Mouse (Mus musculus) macrophage (primary cell): ENCODE data around the gene Gdi2. TPM values are rescaled to one million over a fixed set of nuclear protein-coding genes. Genes with fewer than 3 reads are reported as not detected.

Experiments used
- H3K27ac ChIP-seq: fragments of 350-480 bp; formaldehyde crosslinking; 2 replicates; pipeline ENCODE4 v1.9.0; 2021
- H3K36me3 ChIP-seq: fragments of 350-480 bp; formaldehyde crosslinking; 2 replicates; pipeline ENCODE4 v1.9.0; 2021; ENCODE audit errors: inconsistent target
- H3K4me3 ChIP-seq: fragments of 350-480 bp; formaldehyde crosslinking; 2 replicates; pipeline ENCODE4 v1.9.0; 2021; ENCODE audit errors: inconsistent target
- H3K79me2 ChIP-seq: fragments of 350-480 bp; formaldehyde crosslinking; 2 replicates; pipeline ENCODE4 v1.9.0; 2021; ENCODE audit errors: inconsistent target
- WGBS: methylation state at CpG from one replicate; pipeline ENCODE4 v1.1.7; 2026; ENCODE audit warnings: inconsistent platforms; ENCODE audit not compliant: missing documents; 5-methylcytosine and 5-hydroxymethylcytosine counted together
- polyA plus RNA-seq: library from polyadenylated mRNA; stranded (reverse); fragments of 250-400 nt; gene quantifications from 3 replicates; pipeline ENCODE4 v1.2.4, GENCODE M21; 2018; ENCODE audit warnings: inconsistent platforms

Gene Gdi2
- polyA plus RNA-seq, 1 experiment from 2014 or later: 741 TPM

- under 1% methylated on average over 46 of the region's 59 CpGs for WGBS
- H3K4me3 ChIP-seq: peak overlapping the region; percentile 74
- H3K36me3 ChIP-seq: no peaks in the 10 kb centered on the region
- H3K79me2 ChIP-seq: peaks cover 49% of the 10 kb centered on the region
- H3K27ac ChIP-seq: peak overlapping the region; percentile 90
Observed at GRCm38 (mm10) chr13:3538223-3538968, 533 bp downstream of the Gdi2 start.

DNA sequence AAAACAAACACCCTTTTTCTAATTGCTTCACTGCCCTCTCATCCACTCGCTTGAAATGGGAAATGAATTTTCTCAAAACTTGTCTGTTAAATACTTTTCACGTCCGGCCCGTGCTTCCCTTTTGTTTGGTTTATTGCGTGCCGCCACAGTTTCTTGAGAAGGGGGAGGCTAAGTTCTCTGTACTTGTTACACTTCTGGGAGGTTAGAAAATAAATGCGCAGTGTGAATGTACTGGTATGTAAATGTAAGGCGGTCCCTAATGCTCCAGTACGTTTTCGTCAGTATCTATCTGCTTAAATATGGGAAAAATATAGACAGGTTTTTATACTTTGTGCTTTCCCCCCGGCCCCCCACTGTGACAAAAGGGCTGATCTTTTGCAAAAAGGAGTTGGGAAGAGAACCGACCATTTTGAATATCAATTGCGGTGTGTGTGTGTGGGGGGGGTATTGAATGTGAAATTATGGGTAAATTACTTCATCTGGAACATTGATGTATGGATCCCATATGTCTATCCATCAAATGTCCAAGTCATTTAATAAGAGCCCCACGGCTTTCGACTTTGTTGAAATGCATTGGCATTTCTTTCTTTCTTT is 1.2 kb downstream of the Gdi2 start:
- H3K36me3 ChIP-seq: no peaks in the 10 kb centered on the region
- H3K79me2 ChIP-seq: peaks cover 56% of the 10 kb centered on the region
- 2% methylated on average over 15 of the region's 15 CpGs for WGBS
- peak overlapping the region; percentile 74 for H3K4me3 ChIP-seq
- H3K27ac ChIP-seq: peak overlapping the region; percentile 90

DNA sequence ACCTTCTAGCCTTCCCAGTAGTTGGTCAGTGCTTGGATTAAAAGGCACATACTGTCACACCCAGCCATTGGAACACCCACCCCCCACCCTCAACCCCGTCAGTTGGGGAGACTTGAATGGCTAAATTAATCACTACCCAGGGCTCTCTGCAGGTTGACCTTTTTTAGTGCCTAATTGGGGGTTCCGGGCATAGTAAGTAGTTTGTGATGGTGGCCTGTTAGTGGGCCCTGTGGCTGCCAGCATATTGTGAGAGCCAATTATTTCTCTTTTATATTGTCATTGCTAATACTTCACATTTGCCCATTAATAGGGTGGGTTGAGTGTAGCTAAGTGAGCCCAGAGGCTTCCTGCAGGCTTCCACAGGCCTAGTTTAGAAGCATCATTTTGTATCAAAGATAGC is 2.3 kb downstream of the Gdi2 start:
- WGBS: 90% methylated on average over 1 of the region's 2 CpGs
- H3K4me3 ChIP-seq: peak overlapping the region; percentile 74
- peaks cover 67% of the 10 kb centered on the region for H3K79me2 ChIP-seq
- H3K36me3 ChIP-seq: no peaks in the 10 kb centered on the region
- peak overlapping the region; percentile 90 for H3K27ac ChIP-seq

DNA sequence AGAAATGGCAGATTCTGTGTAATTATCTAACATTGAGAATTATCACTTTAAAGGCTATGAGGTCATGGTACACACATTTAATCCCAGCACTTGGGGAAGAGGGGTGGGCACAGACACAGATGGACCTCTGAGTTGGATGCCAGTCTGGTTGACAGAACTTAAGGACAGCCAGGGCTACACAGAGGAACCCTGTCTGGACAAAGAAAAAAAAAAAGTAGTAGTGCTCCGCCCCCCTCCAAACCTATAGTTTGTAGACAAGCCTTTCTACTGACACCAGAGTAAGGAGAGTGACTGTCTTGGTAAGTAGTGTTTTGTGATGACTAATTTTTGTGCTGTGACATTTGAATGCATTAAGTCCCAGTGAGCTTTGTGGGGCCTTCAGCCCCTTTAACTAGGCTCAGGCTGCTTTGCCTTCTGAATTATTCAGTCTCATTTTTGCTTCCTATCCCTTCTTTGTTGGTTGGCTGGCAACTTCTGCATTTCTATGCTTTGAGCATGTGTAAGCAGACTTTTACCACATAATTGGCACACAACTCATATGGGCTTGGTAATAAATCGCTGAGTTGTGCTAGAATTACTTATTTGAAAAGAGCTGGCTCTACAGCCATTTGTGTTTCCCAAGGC is 3.4 kb downstream of the Gdi2 start:
- 50% methylated on average over 2 of the region's 2 CpGs for WGBS
- H3K4me3 ChIP-seq: no peak overlapping the region; the same call in 1 of the 2 replicates

DNA sequence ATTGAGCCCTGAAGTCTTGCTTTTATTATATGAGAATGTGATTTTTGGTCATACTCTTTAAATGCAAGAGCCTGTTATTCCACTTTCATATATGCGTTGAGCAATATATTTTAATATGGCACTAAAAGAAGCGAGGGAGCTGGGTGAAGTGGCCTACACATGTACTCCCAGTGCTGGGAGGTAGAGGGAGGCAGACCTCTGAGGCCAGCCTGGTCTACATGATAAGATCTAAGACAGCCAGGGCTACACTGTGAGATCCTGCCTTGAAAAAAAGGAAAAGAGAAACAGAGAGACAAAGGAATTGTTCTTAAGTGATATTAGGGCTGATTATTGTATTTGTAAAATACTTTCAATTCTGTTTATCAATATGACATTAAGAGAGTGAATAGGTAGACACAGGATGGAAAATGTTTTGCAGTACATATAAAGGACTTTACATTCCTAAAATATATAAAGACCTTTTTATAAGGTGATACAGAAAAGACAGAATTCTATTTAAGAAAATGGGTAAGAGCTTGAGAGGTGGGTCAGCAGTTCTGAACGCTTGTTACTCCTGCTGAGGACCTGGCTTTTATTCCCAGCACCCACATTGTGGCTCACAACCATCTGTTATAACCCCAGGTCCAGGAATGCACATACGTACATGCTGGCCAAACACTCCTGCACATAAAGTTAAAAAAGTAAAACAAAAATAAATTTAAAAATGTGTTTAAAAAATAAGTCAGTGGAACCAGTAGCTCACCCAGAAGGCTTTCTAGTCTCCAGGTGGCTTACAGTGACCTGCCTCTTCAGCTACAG is 6.4 kb downstream of the Gdi2 start:
- peak overlapping the region; percentile 31 for H3K27ac ChIP-seq
- peaks cover 9% of the 10 kb centered on the region; the same call in 1 of the 2 replicates for H3K36me3 ChIP-seq
- 92% methylated on average over 4 of the region's 4 CpGs for WGBS
- peaks cover 99% of the 10 kb centered on the region for H3K79me2 ChIP-seq
- H3K4me3 ChIP-seq: no peak overlapping the region

More for the DNA sequence above, 3.4 kb downstream of the Gdi2 start:
- Histone ChIP-seq H3K36me3 (no peaks in the 10 kb centered on the region), H3K27ac (peak overlapping the region; percentile 90), H3K79me2 (peaks cover 78% of the 10 kb centered on the region)

- Histone ChIP-seq H3K79me2 (peaks cover 99% of the 10 kb centered on the region), H3K4me3 (no peak overlapping the region), H3K36me3 (peaks cover 16% of the 10 kb centered on the region), H3K27ac (peak overlapping the region; percentile 31)
- 50% methylated on average over 5 of the region's 5 CpGs for WGBS
Observed at GRCm38 (mm10) chr13:3544925-3545324, 7.1 kb downstream of the Gdi2 start.

DNA sequence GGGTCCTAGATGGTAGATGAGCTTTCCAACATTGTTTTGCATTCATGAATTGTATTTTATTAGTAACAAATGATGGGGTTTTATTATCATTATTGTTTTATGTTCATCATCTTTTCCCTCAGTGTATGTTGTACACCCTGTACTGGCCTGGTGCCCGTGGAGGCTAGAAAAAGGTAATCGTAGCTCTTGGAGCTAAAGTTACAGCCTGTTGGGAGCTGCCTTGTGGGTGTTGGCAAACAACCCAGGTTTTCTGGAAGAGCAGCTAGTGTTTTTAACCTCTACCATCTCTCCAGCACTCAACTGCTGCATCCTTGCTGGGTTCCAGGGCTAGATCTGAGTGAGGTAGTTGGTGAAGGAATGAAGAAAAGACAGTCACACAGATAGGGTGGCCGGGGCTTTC is 9.5 kb downstream of the Gdi2 start:
- H3K4me3 ChIP-seq: no peak overlapping the region
- WGBS: 93% methylated on average over 3 of the region's 3 CpGs
- H3K36me3 ChIP-seq: peaks cover 29% of the 10 kb centered on the region
- H3K27ac ChIP-seq: no peak overlapping the region
- peaks cover 100% of the 10 kb centered on the region for H3K79me2 ChIP-seq

DNA sequence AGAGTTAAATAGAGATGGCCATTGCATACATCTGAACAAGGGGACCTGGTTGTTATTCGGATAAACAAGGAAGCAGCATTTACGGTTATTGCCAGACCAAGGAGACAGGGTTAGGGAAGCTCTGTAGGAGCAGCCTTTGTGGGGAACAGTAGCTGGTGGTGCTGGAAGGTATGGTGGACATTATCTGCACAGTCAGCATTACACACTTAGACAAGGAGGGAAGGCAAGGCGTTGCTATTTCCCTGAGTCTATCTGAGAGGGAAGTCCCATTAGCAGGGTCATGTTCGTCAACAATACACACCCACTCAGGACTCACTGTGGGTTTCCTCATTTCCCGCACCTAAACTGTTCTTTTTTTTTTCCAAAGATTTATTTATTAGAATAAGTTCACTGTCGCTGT is 10.0 kb downstream of the Gdi2 start:
- WGBS: 73% methylated on average over 6 of the region's 6 CpGs
- H3K27ac ChIP-seq: no peak overlapping the region
- no peak overlapping the region for H3K4me3 ChIP-seq
- peaks cover 34% of the 10 kb centered on the region for H3K36me3 ChIP-seq
- peaks cover 100% of the 10 kb centered on the region for H3K79me2 ChIP-seq

DNA sequence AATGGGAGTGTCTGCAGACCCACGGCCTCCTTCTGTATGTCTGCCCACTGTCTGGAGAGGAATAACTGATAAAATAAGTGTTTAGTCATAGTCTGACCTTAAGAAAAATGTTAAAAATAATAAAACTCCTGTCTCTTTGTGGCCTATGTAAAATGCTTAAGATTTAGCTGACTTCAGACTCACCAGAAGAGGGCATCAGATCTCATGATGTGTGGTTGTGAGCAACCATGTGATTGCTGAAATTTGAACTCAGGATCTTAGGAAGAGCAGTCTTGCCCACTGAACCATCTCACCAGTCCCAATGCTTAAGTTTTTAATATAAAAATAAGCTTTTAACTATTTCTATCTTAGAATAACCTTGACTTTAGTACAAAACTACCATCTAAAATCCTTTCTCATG is 25.3 kb downstream of the Gdi2 start:
- no peak overlapping the region for H3K27ac ChIP-seq
- H3K36me3 ChIP-seq: peaks cover 81% of the 10 kb centered on the region
- WGBS: 100% methylated on average over 1 of the region's 1 CpGs
- H3K79me2 ChIP-seq: peaks cover 38% of the 10 kb centered on the region
- H3K4me3 ChIP-seq: no peak overlapping the region

GRCm38 (mm10) chr13:3563953-3564352 is 26.1 kb downstream of the Gdi2 start:
- no peak overlapping the region for H3K4me3 ChIP-seq
- WGBS: 59% methylated on average over 2 of the region's 2 CpGs
- no peak overlapping the region for H3K27ac ChIP-seq
- peaks cover 78% of the 10 kb centered on the region for H3K36me3 ChIP-seq
- H3K79me2 ChIP-seq: peaks cover 30% of the 10 kb centered on the region

- 95% methylated on average over 3 of the region's 3 CpGs for WGBS
- H3K27ac ChIP-seq: no peak overlapping the region
- no peak overlapping the region for H3K4me3 ChIP-seq
- peaks cover 69% of the 10 kb centered on the region for H3K36me3 ChIP-seq
- no peaks in the 10 kb centered on the region for H3K79me2 ChIP-seq
Observed at GRCm38 (mm10) chr13:3590789-3591188, 52.9 kb downstream of the Gdi2 start.

DNA sequence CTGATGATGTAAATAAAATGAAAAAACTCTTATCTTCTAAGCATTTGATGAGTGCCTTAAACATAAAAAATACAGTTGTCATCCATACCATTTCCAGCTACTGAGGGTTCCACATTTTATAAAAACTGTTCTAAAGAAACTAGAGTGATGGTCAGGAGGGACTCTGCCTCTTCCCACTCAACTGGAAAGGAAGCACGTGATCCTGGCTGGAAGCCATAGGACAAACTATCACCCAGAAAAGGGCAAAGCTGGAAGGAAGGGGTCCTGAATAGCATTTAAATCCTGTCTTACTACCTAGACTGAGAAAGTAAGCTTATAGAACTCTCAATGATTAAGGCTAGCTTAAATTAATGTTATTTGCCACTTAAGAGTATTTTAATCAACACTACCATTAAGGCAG is 56.4 kb downstream of the Gdi2 start:
- Histone ChIP-seq H3K4me3 (no peak overlapping the region), H3K79me2 (no peaks in the 10 kb centered on the region), H3K27ac (no peak overlapping the region), H3K36me3 (peaks cover 64% of the 10 kb centered on the region)
- 100% methylated on average over 1 of the region's 1 CpGs for WGBS

GRCm38 (mm10) chr13:3596232-3596631 is 58.4 kb downstream of the Gdi2 start:
- no peak overlapping the region for H3K27ac ChIP-seq
- WGBS: 88% methylated on average over 3 of the region's 6 CpGs
- peaks cover 4% of the 10 kb centered on the region; the same call in 1 of the 2 replicates for H3K79me2 ChIP-seq
- peaks cover 53% of the 10 kb centered on the region for H3K36me3 ChIP-seq
- no peak overlapping the region for H3K4me3 ChIP-seq

DNA sequence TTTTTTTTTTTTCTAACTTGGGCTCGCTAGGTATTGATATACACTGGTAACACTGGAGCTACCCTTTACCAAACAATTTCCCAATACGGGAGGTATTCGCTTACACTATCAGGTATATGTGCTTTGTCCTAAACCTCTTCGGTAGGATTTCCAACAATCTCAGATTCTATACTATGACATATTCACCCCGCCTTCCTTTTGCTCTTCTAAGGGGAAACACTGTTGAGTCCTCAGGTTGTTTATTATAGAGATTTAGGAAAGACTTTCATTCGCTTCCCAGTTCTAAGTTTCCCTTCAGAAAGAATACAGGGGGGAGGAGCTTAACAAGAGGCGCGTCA is 71.9 kb downstream of the Gdi2 start:
- peak overlapping the region; percentile 95 for H3K4me3 ChIP-seq
- peak overlapping the region; percentile 29 for H3K27ac ChIP-seq
- WGBS: 11% methylated on average over 8 of the region's 8 CpGs
- no peaks in the 10 kb centered on the region for H3K36me3 ChIP-seq
- H3K79me2 ChIP-seq: peaks cover 57% of the 10 kb centered on the region
